Mouse (Mus musculus): ENCODE results near the gene Rpl12. TPM values are rescaled to one million over a fixed set of nuclear protein-coding genes. Genes with fewer than 3 reads are reported as not detected.
A peak's percentile ranks its signal among the peaks of the same experiment; 100 is the strongest.

The Rpl12 gene
- polyA plus RNA-seq, 1 experiment from 2014 or later = 174 TPM

GRCm38 (mm10) chr2:32957344-32957743 is 4.0 kb upstream of the Rpl12 start:
- Histone ChIP-seq H3K4me1 (peaks cover 20% of the 10 kb centered on the region), H3K9me3 (replicated peaks) (peaks cover 6% of the 10 kb centered on the region; the same call in 1 of the 2 replicates), H3K27me3 (replicated peaks) (no peaks in the 10 kb centered on the region), H3K36me3 (peaks cover 30% of the 10 kb centered on the region), H3K4me3 (no peak overlapping the region), H3K27ac (no peak overlapping the region), H3K9ac (no peak overlapping the region), H3K4me2 (no peak overlapping the region)
- ATAC-seq = no peak
- WGBS (ENCODE audit: insufficient replicate concordance) = 59% methylated on average over 8 of the region's 8 CpGs

- WGBS (ENCODE audit: insufficient replicate concordance) = 70% methylated on average over 4 of the region's 4 CpGs
- H3K4me3 ChIP-seq = no peak overlapping the region
Observed at GRCm38 (mm10) chr2:32960273-32960672, 1.1 kb upstream of the Rpl12 start.

GRCm38 (mm10) chr2:32962062-32962874 is 909 bp downstream of the Rpl12 start:
- peaks cover 35% of the 10 kb centered on the region for H3K36me3 ChIP-seq
- no peaks in the 10 kb centered on the region for H3K27me3 ChIP-seq (replicated peaks)
- no peak for ATAC-seq
- peak overlapping the region; percentile 94 for H3K9ac ChIP-seq
- WGBS (ENCODE audit: insufficient replicate concordance) = under 1% methylated on average over 33 of the region's 33 CpGs
- H3K4me2 ChIP-seq = peak overlapping the region; percentile 96
- peak overlapping the region; percentile 94 for H3K27ac ChIP-seq
- peak overlapping the region; percentile 86 for H3K4me3 ChIP-seq
- no peaks in the 10 kb centered on the region for H3K9me3 ChIP-seq (replicated peaks)
- peaks cover 63% of the 10 kb centered on the region for H3K4me1 ChIP-seq

More at GRCm38 (mm10) chr2:32960273-32960672, 1.1 kb upstream of the Rpl12 start:
- Histone ChIP-seq H3K27me3 (replicated peaks) (no peaks in the 10 kb centered on the region), H3K4me2 (peak overlapping the region; percentile 96), H3K9me3 (replicated peaks) (no peaks in the 10 kb centered on the region), H3K9ac (peak overlapping the region; percentile 94; the same call in 1 of the 2 replicates), H3K27ac (no peak overlapping the region), H3K4me1 (peaks cover 49% of the 10 kb centered on the region), H3K36me3 (peaks cover 36% of the 10 kb centered on the region)
- no peak for ATAC-seq

- Histone ChIP-seq H3K9ac (peak overlapping the region; percentile 94), H3K4me1 (peaks cover 69% of the 10 kb centered on the region), H3K4me2 (peak overlapping the region; percentile 96), H3K27me3 (replicated peaks) (no peaks in the 10 kb centered on the region), H3K27ac (peak overlapping the region; percentile 94), H3K9me3 (replicated peaks) (no peaks in the 10 kb centered on the region), H3K36me3 (peaks cover 31% of the 10 kb centered on the region), H3K4me3 (peak overlapping the region; percentile 86)
- no peak for ATAC-seq
- 1% methylated on average over 9 of the region's 9 CpGs for WGBS (ENCODE audit: insufficient replicate concordance)
Observed at GRCm38 (mm10) chr2:32962875-32963220, 1.5 kb downstream of the Rpl12 start.

GRCm38 (mm10) chr2:32963544-32963943 is 2.2 kb downstream of the Rpl12 start:
- 34% methylated on average over 4 of the region's 4 CpGs for WGBS (ENCODE audit: insufficient replicate concordance)
- no peak for ATAC-seq
- H3K36me3 ChIP-seq = peaks cover 31% of the 10 kb centered on the region
- H3K9ac ChIP-seq = peak overlapping the region; percentile 94
- H3K9me3 ChIP-seq (replicated peaks) = no peaks in the 10 kb centered on the region
- peaks cover 73% of the 10 kb centered on the region for H3K4me1 ChIP-seq
- peak overlapping the region; percentile 94 for H3K27ac ChIP-seq
- H3K4me3 ChIP-seq = peak overlapping the region; percentile 86
- no peaks in the 10 kb centered on the region for H3K27me3 ChIP-seq (replicated peaks)
- H3K4me2 ChIP-seq = peak overlapping the region; percentile 96

- Histone ChIP-seq H3K4me1 (peaks cover 73% of the 10 kb centered on the region), H3K36me3 (peaks cover 31% of the 10 kb centered on the region), H3K4me3 (peak overlapping the region; percentile 86), H3K4me2 (peak overlapping the region; percentile 96), H3K27me3 (replicated peaks) (no peaks in the 10 kb centered on the region), H3K9me3 (replicated peaks) (no peaks in the 10 kb centered on the region), H3K27ac (peak overlapping the region; percentile 94), H3K9ac (peak overlapping the region; percentile 94)
- ATAC-seq = no peak
- 32% methylated on average over 1 of the region's 1 CpGs for WGBS (ENCODE audit: insufficient replicate concordance)
Observed at GRCm38 (mm10) chr2:32963981-32964380, 2.6 kb downstream of the Rpl12 start.

GRCm38 (mm10) chr2:32964659-32965457 is 3.5 kb downstream of the Rpl12 start:
- H3K4me1 ChIP-seq = peaks cover 73% of the 10 kb centered on the region
- peak overlapping the region; percentile 94 for H3K27ac ChIP-seq
- WGBS (ENCODE audit: insufficient replicate concordance) = 24% methylated on average over 10 of the region's 10 CpGs
- peaks cover 31% of the 10 kb centered on the region for H3K36me3 ChIP-seq
- H3K27me3 ChIP-seq (replicated peaks) = no peaks in the 10 kb centered on the region
- peak overlapping the region; percentile 96 for H3K4me2 ChIP-seq
- peak overlapping the region; percentile 52 for H3K9ac ChIP-seq
- H3K4me3 ChIP-seq = peak overlapping the region; percentile 86; the same call in 1 of the 2 replicates
- H3K9me3 ChIP-seq (replicated peaks) = no peaks in the 10 kb centered on the region
- ATAC-seq = no peak

GRCm38 (mm10) chr2:32965511-32966183 is 4.3 kb downstream of the Rpl12 start:
- 5% methylated on average over 7 of the region's 7 CpGs for WGBS (ENCODE audit: insufficient replicate concordance)
- H3K4me3 ChIP-seq = peak overlapping the region; percentile 74

GRCm38 (mm10) chr2:32966184-32966688 is 4.9 kb downstream of the Rpl12 start:
- Histone ChIP-seq H3K4me2 (peak overlapping the region; percentile 94), H3K9ac (peak overlapping the region; percentile 87), H3K9me3 (replicated peaks) (no peaks in the 10 kb centered on the region), H3K27ac (peak overlapping the region; percentile 89), H3K4me3 (peak overlapping the region; percentile 74), H3K4me1 (peaks cover 60% of the 10 kb centered on the region), H3K36me3 (peaks cover 31% of the 10 kb centered on the region), H3K27me3 (replicated peaks) (no peaks in the 10 kb centered on the region)
- 7% methylated on average over 13 of the region's 13 CpGs for WGBS (ENCODE audit: insufficient replicate concordance)
- ATAC-seq = no peak; the same call in 1 of the 2 replicates

More at GRCm38 (mm10) chr2:32965511-32966183, 4.3 kb downstream of the Rpl12 start:
- H3K27me3 ChIP-seq (replicated peaks) = no peaks in the 10 kb centered on the region
- peaks cover 31% of the 10 kb centered on the region for H3K36me3 ChIP-seq
- H3K27ac ChIP-seq = peak overlapping the region; percentile 89
- peak overlapping the region; percentile 94 for H3K4me2 ChIP-seq
- ATAC-seq = no peak
- peak overlapping the region; percentile 87 for H3K9ac ChIP-seq
- peaks cover 66% of the 10 kb centered on the region for H3K4me1 ChIP-seq
- H3K9me3 ChIP-seq (replicated peaks) = no peaks in the 10 kb centered on the region

- Histone ChIP-seq H3K27ac (peak overlapping the region; percentile 89), H3K4me1 (peaks cover 57% of the 10 kb centered on the region), H3K4me2 (peak overlapping the region; percentile 94), H3K36me3 (peaks cover 30% of the 10 kb centered on the region), H3K27me3 (replicated peaks) (no peaks in the 10 kb centered on the region), H3K9ac (peak overlapping the region; percentile 87), H3K4me3 (peak overlapping the region; percentile 74), H3K9me3 (replicated peaks) (no peaks in the 10 kb centered on the region)
- peak; percentile 79 for ATAC-seq
- under 1% methylated on average over 55 of the region's 55 CpGs for WGBS (ENCODE audit: insufficient replicate concordance)
Observed at GRCm38 (mm10) chr2:32966689-32967631, 5.6 kb downstream of the Rpl12 start.
